Mouse (Mus musculus): ENCODE measurements around the gene Cxcl10.

GRCm38 (mm10) chr5:92318596-92318995, 30.1 kb downstream of the Cxcl10 start:
- no peak for TF ChIP-seq CTCF (IDR thresholded peaks at IDR 0.05; ENCODE audit: low read depth)
- TF ChIP-seq EP300 (optimal IDR thresholded peaks at IDR 0.05) = no peak

Data from stomach, postnatal 0 days (tissue).